10 mouse cellular contexts compared by ENCODE assay signal in genomic region chrX:101754478-101754877, GRCm38 (mm10). TPM values are rescaled to one million over a fixed set of nuclear protein-coding genes. Genes with fewer than 3 reads are reported as not detected.
DNase-seq lines count a peak whose midpoint lies in the region; ATAC-seq lines count a peak whose summit lies in the region.
"Had no signal": no experiment of that assay in that cellular context is flagged by ENCODE, and none has a peak within 500 bp of the region (broad histone marks: within the 10 kb centered on the region; RNA-seq: fewer than 3 reads in every experiment).

No protein-coding gene starts in this region.

- peak; percentile 39 for DNase-seq in adrenal gland, postnatal 10 days
- no peak for DNase-seq in adrenal gland, postnatal 4 days (ENCODE audit: low spot score in 2 of 2)
- DNase-seq in layer of hippocampus, postnatal 10 days (ENCODE audit: low spot score in 2 of 2): peak; percentile 42 to 53
- no peak for DNase-seq in layer of hippocampus, adult 9-11 months
- DNase-seq in cerebellum, postnatal 36 days: peak; percentile 17 to 27
- peak; percentile 18 for DNase-seq in lung, postnatal 10 days
- no peak for DNase-seq in adipocyte (ENCODE audit: low spot score)
- DNase-seq: gastrocnemius, postnatal 10 days had no signal

- ATAC-seq in megakaryocyte, adult 5-6 weeks (ENCODE audit: poor library complexity, severe bottlenecking): no peak

RNA-seq across cellular contexts. Expression of gene Cxcr3, which starts 20.4 kb away (rescaled TPM):
- total RNA-seq in adrenal gland, postnatal 10 days (2021): under 1 TPM; 0.63 to 0.67 TPM
- total RNA-seq in adrenal gland, postnatal 4 days (2021): under 1 TPM; 0.17 to 0.71 TPM
- total RNA-seq in layer of hippocampus, postnatal 10 days (2021): under 1 TPM in 1 of 2 experiments, not detected in 1; 0.27 TPM
- 3.4 and 4.4 TPM in 2 replicates for total RNA-seq in megakaryocyte, adult 5-6 weeks (2015)
- total RNA-seq in megakaryocyte, adult 5-6 weeks (2017): 4.1 TPM in 2 replicates

RNA-seq across cellular contexts. Expression of gene Gm4779, which starts 39.7 kb away (rescaled TPM):
- not detected for total RNA-seq in adrenal gland, postnatal 10 days (2021)
- total RNA-seq in adrenal gland, postnatal 4 days (2021): under 1 TPM in 1 of 2 experiments, not detected in 1; 0.17 TPM
- total RNA-seq in layer of hippocampus, postnatal 10 days (2021): not detected
- total RNA-seq in megakaryocyte, adult 5-6 weeks (2015): 0.71 TPM in 1 of 2 replicates, not detected in the other
- total RNA-seq in megakaryocyte, adult 5-6 weeks (2017): not detected in 2 replicates
- total RNA-seq: gastrocnemius, postnatal 10 days; hematopoietic stem cell, adult 5-6 weeks had no signal

RNA-seq across cellular contexts. Expression of gene 8030474K03Rik, which starts 40.0 kb away (rescaled TPM):
- total RNA-seq in adrenal gland, postnatal 10 days (2021): not detected
- total RNA-seq in adrenal gland, postnatal 4 days (2021): not detected
- total RNA-seq in layer of hippocampus, postnatal 10 days (2021): not detected
- total RNA-seq in megakaryocyte, adult 5-6 weeks (2015): not detected in 2 replicates
- 0.57 TPM in 1 of 2 replicates, not detected in the other for total RNA-seq in megakaryocyte, adult 5-6 weeks (2017)
- total RNA-seq: gastrocnemius, postnatal 10 days; hematopoietic stem cell, adult 5-6 weeks had no signal

Comparison
In these comparisons a context has a peak if more than half of its experiments do, and no peak if none do; other contexts are left out.
1. DNase-seq: peak in adrenal gland, postnatal 10 days (single experiment), layer of hippocampus, postnatal 10 days (2 of 2), cerebellum, postnatal 36 days (2 of 2) and lung, postnatal 10 days (single experiment); none in adrenal gland, postnatal 4 days (0 of 2), layer of hippocampus, adult 9-11 months (single experiment) and adipocyte (single experiment).